Mouse (Mus musculus) R1 (cell line): Measurements from ENCODE around the gene Rpp14.

Experiments
- DNase-seq: peaks from one replicate; pipeline ENCODE4 v3.0.0-alpha.2; 2018; ENCODE audit warnings: low read depth, low spot score

Gene Rpp14

GRCm38 (mm10) chr14:8080165-8080679, at the start of gene Rpp14:
Rpp14 (plus strand) TSS chr14:8080367.
- DNase-seq = peak; percentile 98

- no peak for DNase-seq
Measured at GRCm38 (mm10) chr14:8030535-8030934, 49.6 kb upstream of the Rpp14 start.

GRCm38 (mm10) chr14:8032087-8032944, 47.9 kb upstream of the Rpp14 start:
- no peak for DNase-seq

GRCm38 (mm10) chr14:8034561-8034960, 45.6 kb upstream of the Rpp14 start:
- no peak for DNase-seq

GRCm38 (mm10) chr14:8035951-8036350, 44.2 kb upstream of the Rpp14 start:
- DNase-seq = no peak

- peak; percentile 38 for DNase-seq
Measured at GRCm38 (mm10) chr14:8036406-8036805, 43.8 kb upstream of the Rpp14 start.

- no peak for DNase-seq
Measured at GRCm38 (mm10) chr14:8038150-8038549, 42.0 kb upstream of the Rpp14 start.

- no peak for DNase-seq
Measured at GRCm38 (mm10) chr14:8038791-8039448, 41.2 kb upstream of the Rpp14 start.

GRCm38 (mm10) chr14:8040179-8040578, 40.0 kb upstream of the Rpp14 start:
- no peak for DNase-seq

- no peak for DNase-seq
Measured at GRCm38 (mm10) chr14:8040911-8041678, 39.1 kb upstream of the Rpp14 start.

- no peak for DNase-seq
Measured at GRCm38 (mm10) chr14:8042120-8042519, 38.0 kb upstream of the Rpp14 start.

GRCm38 (mm10) chr14:8042577-8042976, 37.6 kb upstream of the Rpp14 start:
- no peak for DNase-seq

- peak; percentile 84 for DNase-seq
Measured at GRCm38 (mm10) chr14:8044330-8044729, 35.8 kb upstream of the Rpp14 start.

- DNase-seq = no peak
Measured at GRCm38 (mm10) chr14:8044786-8045185, 35.4 kb upstream of the Rpp14 start.

GRCm38 (mm10) chr14:8045187-8045846, 34.9 kb upstream of the Rpp14 start:
- peak; percentile 76 for DNase-seq

GRCm38 (mm10) chr14:8046839-8047238, 33.3 kb upstream of the Rpp14 start:
- DNase-seq = no peak

GRCm38 (mm10) chr14:8049334-8049733, 30.8 kb upstream of the Rpp14 start:
- peak; percentile 76 for DNase-seq

GRCm38 (mm10) chr14:8051869-8052268, 28.3 kb upstream of the Rpp14 start:
- DNase-seq = peak; percentile 60

GRCm38 (mm10) chr14:8052661-8053060, 27.5 kb upstream of the Rpp14 start:
- DNase-seq = peak; percentile 51

- peak; percentile 100 for DNase-seq
Measured at GRCm38 (mm10) chr14:8054310-8055102, 25.7 kb upstream of the Rpp14 start.

- DNase-seq = peak; percentile 55
Measured at GRCm38 (mm10) chr14:8056076-8056475, 24.1 kb upstream of the Rpp14 start.
